Mouse (Mus musculus) stomach, embryonic 16.5 days (tissue): ENCODE measurements around the gene Hc. TPM values are rescaled to one million over a fixed set of nuclear protein-coding genes. Genes with fewer than 3 reads are reported as not detected.

Source experiments
- ATAC-seq: fragments of 200-750 bp; cut with Nextera tagmentation; 2 replicates; pipeline ENCODE4 v1.8.0; 2017; ENCODE audit warnings: moderate number of reproducible peaks, moderate TSS enrichment; ENCODE audit not compliant: insufficient read depth, low FRiP score
- H3K27ac ChIP-seq: fragments of 300-500 bp; sonication (generic); 2 replicates; pipeline ENCODE4 v1.5.1; 2014; ENCODE audit warnings: low read length
- H3K27me3 ChIP-seq: fragments of 300-500 bp; sonication (generic); 2 replicates; pipeline ENCODE4 v1.6.1; 2014; ENCODE audit warnings: low read length, control low read depth, mixed read lengths; ENCODE audit not compliant: control insufficient read depth, insufficient read depth
- H3K36me3 ChIP-seq: fragments of 300-500 bp; sonication (generic); 2 replicates; pipeline ENCODE4 v1.6.1; 2014; ENCODE audit warnings: low read length; ENCODE audit not compliant: control insufficient read depth, insufficient read depth
- H3K4me1 ChIP-seq: fragments of 300-500 bp; sonication (generic); 2 replicates; pipeline ENCODE4 v1.6.1; 2014; ENCODE audit warnings: low read length, control low read depth, mixed read lengths; ENCODE audit not compliant: control insufficient read depth, insufficient read depth
- H3K4me2 ChIP-seq: fragments of 300-500 bp; sonication (generic); 2 replicates; pipeline ENCODE4 v1.6.1; 2014; ENCODE audit warnings: low read depth, low read length, mixed read lengths
- H3K4me3 ChIP-seq: fragments of 300-500 bp; sonication (generic); replicated peaks from 2 replicates; pipeline ENCODE4 v1.5.1; 2014; ENCODE audit warnings: mild to moderate bottlenecking, low read length
- H3K9ac ChIP-seq: fragments of 300-500 bp; sonication (generic); 2 replicates; pipeline ENCODE4 v1.6.1; 2014; ENCODE audit warnings: low read length
- H3K9me3 ChIP-seq: fragments of 300-500 bp; sonication (generic); replicated peaks from 2 replicates; pipeline ENCODE4 v1.6.1; 2016; ENCODE audit warnings: low read length, control low read depth; ENCODE audit not compliant: control insufficient read depth
- WGBS: fragments of 180-500 bp; shearing (Covaris S2); extraction: QIAGEN DNeasy Blood & Tissue Kit; methylation state at CpG from one replicate; pipeline ENCODE4 v1.1.7; 2014; 5-methylcytosine and 5-hydroxymethylcytosine counted together
- polyA plus RNA-seq: library from polyadenylated mRNA; unstranded; fragments of >200 nt; fragmentation: Nextera tagmentation; extraction: Ambion mirVana; gene quantifications from 2 replicates; pipeline ENCODE4 v1.2.1, GENCODE M21; 2015

Hc gene
- polyA plus RNA-seq, 1 experiment from 2014 or later = 2.3 TPM

- no peak for ATAC-seq
- no peak overlapping the region for H3K9ac ChIP-seq
- no peaks in the 10 kb centered on the region for H3K9me3 ChIP-seq
- H3K4me2 ChIP-seq = no peak overlapping the region
- H3K36me3 ChIP-seq = no peaks in the 10 kb centered on the region
- WGBS = 81% methylated on average over 5 of the region's 5 CpGs
- no peak overlapping the region for H3K4me3 ChIP-seq
- no peak overlapping the region for H3K27ac ChIP-seq
- H3K27me3 ChIP-seq = no peaks in the 10 kb centered on the region
- H3K4me1 ChIP-seq = no peaks in the 10 kb centered on the region
Measured at GRCm38 (mm10) chr2:35021806-35022205, 39.4 kb downstream of the Hc start.

DNA sequence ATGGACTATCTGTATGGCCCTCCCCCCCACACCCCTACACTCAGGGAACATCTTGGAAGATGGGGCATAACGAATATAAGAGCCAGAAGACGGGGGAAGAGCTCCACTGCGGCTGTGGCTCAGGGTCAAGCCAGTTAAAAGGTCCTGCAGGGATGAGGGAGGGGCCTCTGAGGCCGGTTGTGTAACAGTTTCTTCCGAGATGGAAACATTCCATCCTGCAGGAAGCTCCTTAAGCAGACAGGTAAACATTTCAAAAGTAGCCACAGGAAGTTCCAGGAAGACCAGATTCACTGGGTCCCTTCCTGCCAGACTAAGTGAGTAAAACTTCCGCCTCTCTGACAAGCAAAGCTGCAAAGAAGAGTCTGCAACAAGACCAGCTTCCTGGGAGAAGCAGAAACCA lies 45.4 kb downstream of the Hc start:
- Histone ChIP-seq H3K4me1 (no peaks in the 10 kb centered on the region; the same call in 1 of the 2 replicates), H3K27me3 (no peaks in the 10 kb centered on the region), H3K9ac (no peak overlapping the region), H3K36me3 (no peaks in the 10 kb centered on the region), H3K9me3 (no peaks in the 10 kb centered on the region), H3K4me2 (no peak overlapping the region), H3K27ac (no peak overlapping the region), H3K4me3 (no peak overlapping the region)
- ATAC-seq = no peak
- 15% methylated on average over 6 of the region's 6 CpGs for WGBS

- no peak overlapping the region for H3K4me3 ChIP-seq
- H3K9ac ChIP-seq = no peak overlapping the region
- no peak overlapping the region for H3K27ac ChIP-seq
- no peaks in the 10 kb centered on the region for H3K9me3 ChIP-seq
- ATAC-seq = no peak
- H3K36me3 ChIP-seq = no peaks in the 10 kb centered on the region
- H3K4me1 ChIP-seq = no peaks in the 10 kb centered on the region; the same call in 1 of the 2 replicates
- 85% methylated on average over 8 of the region's 8 CpGs for WGBS
- no peaks in the 10 kb centered on the region for H3K27me3 ChIP-seq
- H3K4me2 ChIP-seq = no peak overlapping the region
Measured at GRCm38 (mm10) chr2:35011649-35012048, 49.6 kb downstream of the Hc start.

GRCm38 (mm10) chr2:34998956-34999355 lies 62.3 kb downstream of the Hc start:
- 81% methylated on average over 9 of the region's 9 CpGs for WGBS
- H3K9me3 ChIP-seq = no peaks in the 10 kb centered on the region
- no peaks in the 10 kb centered on the region for H3K4me1 ChIP-seq
- H3K4me3 ChIP-seq = no peak overlapping the region
- H3K9ac ChIP-seq = no peak overlapping the region
- no peak overlapping the region for H3K4me2 ChIP-seq
- no peaks in the 10 kb centered on the region for H3K36me3 ChIP-seq
- H3K27ac ChIP-seq = no peak overlapping the region
- no peaks in the 10 kb centered on the region for H3K27me3 ChIP-seq
- ATAC-seq = no peak

- no peak overlapping the region for H3K27ac ChIP-seq
Measured at GRCm38 (mm10) chr2:34996506-34996905, 64.7 kb downstream of the Hc start.

DNA sequence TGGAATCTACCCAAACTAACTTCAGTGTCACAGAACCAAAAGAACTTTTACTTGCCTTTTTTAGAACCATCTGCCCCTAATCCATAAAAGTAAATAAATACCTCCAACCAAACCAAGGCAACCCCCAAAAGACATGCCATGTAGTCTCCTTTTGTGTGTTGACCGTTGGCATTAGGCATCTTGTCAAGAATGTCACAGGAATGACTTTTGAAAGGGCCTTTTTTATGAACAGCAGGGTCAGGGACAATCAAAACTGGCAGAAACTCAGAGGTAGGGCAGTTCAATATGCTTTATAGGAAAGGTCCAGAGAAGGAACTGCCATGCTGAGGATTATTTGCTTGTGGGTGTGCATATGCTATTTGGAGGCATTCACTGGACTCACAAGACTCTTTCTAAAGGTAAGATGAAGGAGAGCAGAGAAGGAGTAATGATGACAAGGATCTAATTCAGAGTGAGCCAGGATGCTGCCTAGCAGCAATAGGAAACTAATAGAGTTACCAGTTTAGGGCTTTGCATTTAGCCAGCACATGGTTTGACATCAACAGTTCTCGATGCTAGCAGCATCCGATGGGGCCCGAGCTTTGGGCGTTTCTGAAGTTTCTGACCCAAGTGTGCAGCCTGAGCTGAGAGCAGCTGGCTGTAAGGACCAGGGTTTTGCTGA lies 67.4 kb downstream of the Hc start:
- no peaks in the 10 kb centered on the region for H3K4me1 ChIP-seq
- no peak overlapping the region for H3K4me2 ChIP-seq
- H3K36me3 ChIP-seq = no peaks in the 10 kb centered on the region
- no peak overlapping the region for H3K27ac ChIP-seq
- no peak overlapping the region for H3K9ac ChIP-seq
- H3K27me3 ChIP-seq = no peaks in the 10 kb centered on the region
- no peak for ATAC-seq
- no peak overlapping the region for H3K4me3 ChIP-seq
- 81% methylated on average over 5 of the region's 5 CpGs for WGBS
- no peaks in the 10 kb centered on the region for H3K9me3 ChIP-seq

More at GRCm38 (mm10) chr2:34996506-34996905, 64.7 kb downstream of the Hc start:
- H3K27me3 ChIP-seq = no peaks in the 10 kb centered on the region
- no peaks in the 10 kb centered on the region for H3K9me3 ChIP-seq
- 80% methylated on average over 5 of the region's 5 CpGs for WGBS
- no peaks in the 10 kb centered on the region for H3K36me3 ChIP-seq
- ATAC-seq = no peak
- H3K4me1 ChIP-seq = no peaks in the 10 kb centered on the region
- no peak overlapping the region for H3K4me2 ChIP-seq
- H3K4me3 ChIP-seq = no peak overlapping the region
- H3K9ac ChIP-seq = no peak overlapping the region

DNA sequence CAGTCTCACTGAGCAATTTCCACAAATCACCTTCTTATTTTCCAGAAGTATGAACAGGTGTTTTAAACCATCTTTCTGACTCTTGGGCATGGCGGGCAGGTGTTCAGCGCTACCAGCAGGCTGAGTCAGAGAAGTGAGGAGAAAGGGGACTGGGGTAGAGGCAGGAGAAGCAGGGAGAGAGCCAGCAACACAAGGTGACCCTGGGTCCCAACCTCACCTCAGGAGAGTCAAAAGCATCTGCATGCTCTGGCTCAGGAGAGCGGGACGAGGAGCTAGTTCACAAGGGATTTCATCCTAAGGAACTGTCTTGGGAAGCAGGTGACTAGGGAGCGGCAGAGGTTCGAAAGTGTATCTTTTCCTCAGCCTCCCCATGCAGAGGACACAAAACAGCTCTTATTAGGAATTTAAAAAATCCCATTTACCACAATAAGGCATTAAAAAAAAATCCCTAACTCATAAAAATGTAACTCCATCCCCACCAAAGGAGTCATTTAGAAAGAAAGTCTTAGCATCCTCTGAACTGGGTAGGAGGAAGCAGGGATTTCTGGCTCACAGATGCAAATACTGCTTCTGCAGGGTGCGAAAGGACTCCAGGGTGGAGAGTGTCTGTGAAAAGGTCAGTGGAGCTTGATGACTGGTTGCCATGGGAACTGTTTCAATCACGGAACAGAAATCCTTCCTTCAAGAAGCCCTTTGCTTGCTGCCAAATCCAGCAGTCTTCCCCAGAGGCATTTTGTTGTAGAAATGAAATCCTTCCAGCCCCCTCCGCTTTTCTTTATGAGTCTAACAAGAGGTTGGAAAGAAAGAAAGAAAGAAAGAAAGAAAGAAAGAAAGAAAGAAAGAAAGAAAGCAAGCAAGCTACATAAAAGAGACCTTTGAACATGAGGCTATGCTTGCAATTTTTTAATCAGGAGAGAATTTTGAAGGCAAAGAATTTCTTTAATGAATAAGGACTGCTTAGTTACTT lies 68.2 kb downstream of the Hc start:
- H3K4me2 ChIP-seq = no peak overlapping the region

GRCm38 (mm10) chr2:34991966-34992365 lies 69.3 kb downstream of the Hc start:
- Histone ChIP-seq H3K27ac (no peak overlapping the region), H3K27me3 (no peaks in the 10 kb centered on the region), H3K4me3 (no peak overlapping the region), H3K9ac (no peak overlapping the region), H3K9me3 (no peaks in the 10 kb centered on the region), H3K36me3 (no peaks in the 10 kb centered on the region), H3K4me1 (no peaks in the 10 kb centered on the region), H3K4me2 (no peak overlapping the region)
- no peak for ATAC-seq
- WGBS = 78% methylated on average over 3 of the region's 3 CpGs

More for the DNA sequence above, 68.2 kb downstream of the Hc start:
- no peak for ATAC-seq
- no peaks in the 10 kb centered on the region for H3K4me1 ChIP-seq
- no peaks in the 10 kb centered on the region for H3K9me3 ChIP-seq
- H3K36me3 ChIP-seq = no peaks in the 10 kb centered on the region
- H3K27ac ChIP-seq = no peak overlapping the region
- H3K9ac ChIP-seq = no peak overlapping the region; the same call in 1 of the 2 replicates
- H3K27me3 ChIP-seq = no peaks in the 10 kb centered on the region
- no peak overlapping the region for H3K4me3 ChIP-seq
- WGBS = 21% methylated on average over 9 of the region's 9 CpGs

- H3K4me3 ChIP-seq = no peak overlapping the region
Measured at GRCm38 (mm10) chr2:34989749-34990148, 71.5 kb downstream of the Hc start.

More at GRCm38 (mm10) chr2:34989749-34990148, 71.5 kb downstream of the Hc start:
- Histone ChIP-seq H3K9ac (no peak overlapping the region), H3K4me1 (no peaks in the 10 kb centered on the region), H3K27me3 (no peaks in the 10 kb centered on the region), H3K36me3 (no peaks in the 10 kb centered on the region), H3K4me2 (no peak overlapping the region), H3K27ac (no peak overlapping the region), H3K9me3 (no peaks in the 10 kb centered on the region)
- no peak for ATAC-seq
- 43% methylated on average over 1 of the region's 1 CpGs for WGBS
